Mouse (Mus musculus): ENCODE measurements around the gene Adcy1.

Gene Adcy1

GRCm38 (mm10) chr11:7184420-7184819, 121.1 kb downstream of the Adcy1 start:
- DNase-seq (ENCODE audit: low spot score in 2 of 2), result no peak

- no peak for DNase-seq (ENCODE audit: low spot score in 2 of 2)
These were observed 124.2 kb downstream of the Adcy1 start for GRCm38 (mm10) chr11:7187472-7187871.

- DNase-seq (ENCODE audit: low spot score in 2 of 2), result no peak
These were observed 125.2 kb downstream of the Adcy1 start, which contains the start of gene Gm11985 for GRCm38 (mm10) chr11:7188469-7188868. TSS of gene Gm11985 (minus strand) at chr11:7188569.

DNA sequence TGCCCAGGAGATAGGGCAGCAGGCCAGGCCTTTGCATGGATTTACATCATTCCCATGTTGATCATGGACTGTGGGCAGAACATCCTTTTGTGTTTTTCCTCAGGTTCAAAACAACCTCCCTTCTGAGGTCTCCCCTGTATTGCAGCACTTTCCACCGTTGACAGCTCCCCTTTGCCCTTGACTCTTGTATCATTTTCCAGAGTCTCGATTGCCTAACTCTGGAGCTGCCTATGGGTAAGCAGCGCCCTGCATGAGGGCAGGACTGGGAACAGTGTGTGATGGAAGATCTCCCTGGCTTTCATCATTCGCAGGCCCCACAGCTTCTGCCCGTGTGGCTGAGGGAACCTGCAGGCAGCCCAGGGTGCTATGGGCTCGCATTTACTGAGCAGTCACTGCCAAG, 129.4 kb downstream of the Adcy1 start:
- DNase-seq (ENCODE audit: low spot score in 2 of 2), result no peak

- DNase-seq (ENCODE audit: low spot score in 2 of 2), result no peak
These were observed 129.8 kb downstream of the Adcy1 start for GRCm38 (mm10) chr11:7193134-7193533.

- DNase-seq (ENCODE audit: low spot score in 2 of 2), result no peak
These were observed 131.4 kb downstream of the Adcy1 start for GRCm38 (mm10) chr11:7194432-7195311.

DNA sequence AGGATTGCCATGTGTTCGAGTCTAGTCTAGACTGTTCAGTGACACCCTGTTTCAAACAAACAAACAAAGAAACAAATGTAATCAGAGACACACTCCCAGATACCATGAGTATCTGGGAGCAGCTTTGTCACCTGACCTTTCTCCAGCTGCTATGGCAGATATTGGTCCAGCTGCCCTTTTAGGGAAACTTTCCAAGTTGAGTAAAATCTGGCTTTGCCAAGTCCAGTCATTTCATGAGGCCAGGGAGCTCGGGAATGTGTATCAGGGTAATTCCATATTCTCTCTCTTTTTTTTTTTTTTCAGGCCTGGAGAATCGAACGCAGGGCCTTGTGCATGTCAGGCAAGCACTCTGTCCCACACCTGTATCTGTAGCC, 132.0 kb downstream of the Adcy1 start:
- no peak for DNase-seq (ENCODE audit: low spot score in 2 of 2)

DNA sequence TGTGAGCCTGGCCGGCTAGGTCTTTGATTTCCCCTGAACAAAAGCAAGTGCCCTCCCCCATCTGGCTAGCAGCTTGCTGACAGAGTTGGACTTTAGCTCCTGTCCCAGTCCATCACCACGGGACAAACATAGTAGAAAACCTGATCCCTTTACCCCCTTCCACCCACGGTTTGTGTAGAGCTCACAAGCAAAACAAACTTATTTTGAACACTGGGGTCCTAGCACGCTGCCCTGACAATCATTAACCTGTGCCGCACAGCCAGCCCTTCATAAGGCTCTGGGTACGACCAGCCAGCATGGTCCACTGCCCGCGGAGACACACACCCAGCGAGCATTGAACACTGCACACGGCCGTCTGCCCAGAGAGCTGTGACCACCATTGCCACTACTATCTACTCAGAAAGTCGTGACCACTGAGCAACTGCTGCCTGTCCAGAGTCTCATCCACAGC, 134.2 kb downstream of the Adcy1 start, which contains the start of gene Igfbp1:
TSS of gene Igfbp1 (plus strand) at position 292 of the 451 bp plus-strand sequence.
- no peak for DNase-seq (ENCODE audit: low spot score in 2 of 2)

DNA sequence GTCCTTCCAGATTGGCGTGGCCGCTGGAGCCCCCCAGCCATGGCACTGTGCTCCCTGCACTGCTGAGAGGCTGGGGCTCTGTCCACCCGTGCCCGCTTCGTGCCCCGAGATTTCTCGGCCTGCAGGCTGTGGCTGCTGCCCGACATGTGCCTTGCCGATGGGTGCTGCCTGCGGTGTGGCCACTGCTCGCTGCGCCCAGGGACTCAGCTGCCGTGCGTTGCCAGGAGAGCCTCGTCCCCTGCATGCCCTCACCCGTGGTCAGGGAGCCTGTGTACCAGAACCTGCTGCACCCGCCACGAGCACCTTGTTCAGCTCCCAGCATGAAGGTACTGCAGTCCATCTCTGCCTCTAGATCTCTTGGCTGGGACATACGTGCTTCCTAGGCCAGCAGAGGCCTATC, 134.7 kb downstream of the Adcy1 start:
- no peak for DNase-seq (ENCODE audit: low spot score in 2 of 2)

GRCm38 (mm10) chr11:7198481-7199256, 135.4 kb downstream of the Adcy1 start:
- DNase-seq (ENCODE audit: low spot score in 2 of 2), result no peak

GRCm38 (mm10) chr11:7199736-7200392, 136.6 kb downstream of the Adcy1 start:
- peak in 1 of 2 experiments; percentile 48 for DNase-seq (ENCODE audit: low spot score in 2 of 2)

GRCm38 (mm10) chr11:7200393-7200783, 137.1 kb downstream of the Adcy1 start:
- no peak for DNase-seq (ENCODE audit: low spot score in 2 of 2)

DNA sequence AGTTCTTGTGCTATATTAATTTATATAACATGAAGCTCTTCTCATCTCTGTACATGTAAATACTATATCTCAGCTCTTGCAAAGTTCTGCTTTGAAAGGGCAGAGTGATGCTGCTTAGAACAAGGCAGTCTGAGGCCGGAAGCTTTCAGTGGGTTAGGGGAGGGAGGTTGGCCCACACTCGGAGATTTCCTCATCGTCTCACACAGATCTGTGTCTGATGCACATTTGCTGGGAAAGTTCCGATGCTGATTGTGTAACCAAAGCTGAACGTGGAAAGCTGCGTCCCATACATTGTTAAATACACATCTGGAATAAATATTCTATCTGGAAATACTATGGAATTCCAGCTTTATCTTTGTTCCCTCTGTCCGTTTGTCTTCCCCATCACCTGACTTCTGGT, 138.9 kb downstream of the Adcy1 start:
- DNase-seq (ENCODE audit: low spot score in 2 of 2), result no peak

GRCm38 (mm10) chr11:7203846-7204245, 140.6 kb downstream of the Adcy1 start:
- DNase-seq (ENCODE audit: low spot score in 2 of 2), result no peak

DNA sequence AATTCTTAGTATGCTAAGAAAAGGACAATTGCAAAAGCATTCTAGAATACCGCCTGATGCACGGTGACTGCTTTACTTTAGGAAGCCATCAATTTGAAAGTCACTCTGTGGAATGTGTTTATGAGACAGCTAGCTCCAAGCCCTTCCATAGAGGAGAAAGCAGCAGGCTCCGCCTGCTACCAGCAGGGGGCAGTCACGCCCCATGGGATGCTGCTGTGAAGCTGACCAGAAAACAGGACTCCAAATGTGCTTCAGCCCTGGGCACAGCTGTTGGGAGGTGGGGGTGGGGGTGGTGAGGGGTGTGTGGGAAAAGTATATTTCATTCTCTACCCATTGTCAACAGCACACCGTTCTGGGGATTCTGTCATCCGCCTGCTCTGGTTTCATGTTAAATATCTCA, 147.1 kb downstream of the Adcy1 start:
- peak; percentile 57 to 69 for DNase-seq (ENCODE audit: low spot score in 2 of 2)

- DNase-seq (ENCODE audit: low spot score in 2 of 2), result no peak
These were observed 147.9 kb downstream of the Adcy1 start for GRCm38 (mm10) chr11:7211211-7211610.

GRCm38 (mm10) chr11:7212126-7212798, 149.0 kb downstream of the Adcy1 start:
- no peak for DNase-seq (ENCODE audit: low spot score in 2 of 2)

- DNase-seq (ENCODE audit: low spot score in 2 of 2), result no peak
These were observed 149.8 kb downstream of the Adcy1 start for GRCm38 (mm10) chr11:7213161-7213500.

DNA sequence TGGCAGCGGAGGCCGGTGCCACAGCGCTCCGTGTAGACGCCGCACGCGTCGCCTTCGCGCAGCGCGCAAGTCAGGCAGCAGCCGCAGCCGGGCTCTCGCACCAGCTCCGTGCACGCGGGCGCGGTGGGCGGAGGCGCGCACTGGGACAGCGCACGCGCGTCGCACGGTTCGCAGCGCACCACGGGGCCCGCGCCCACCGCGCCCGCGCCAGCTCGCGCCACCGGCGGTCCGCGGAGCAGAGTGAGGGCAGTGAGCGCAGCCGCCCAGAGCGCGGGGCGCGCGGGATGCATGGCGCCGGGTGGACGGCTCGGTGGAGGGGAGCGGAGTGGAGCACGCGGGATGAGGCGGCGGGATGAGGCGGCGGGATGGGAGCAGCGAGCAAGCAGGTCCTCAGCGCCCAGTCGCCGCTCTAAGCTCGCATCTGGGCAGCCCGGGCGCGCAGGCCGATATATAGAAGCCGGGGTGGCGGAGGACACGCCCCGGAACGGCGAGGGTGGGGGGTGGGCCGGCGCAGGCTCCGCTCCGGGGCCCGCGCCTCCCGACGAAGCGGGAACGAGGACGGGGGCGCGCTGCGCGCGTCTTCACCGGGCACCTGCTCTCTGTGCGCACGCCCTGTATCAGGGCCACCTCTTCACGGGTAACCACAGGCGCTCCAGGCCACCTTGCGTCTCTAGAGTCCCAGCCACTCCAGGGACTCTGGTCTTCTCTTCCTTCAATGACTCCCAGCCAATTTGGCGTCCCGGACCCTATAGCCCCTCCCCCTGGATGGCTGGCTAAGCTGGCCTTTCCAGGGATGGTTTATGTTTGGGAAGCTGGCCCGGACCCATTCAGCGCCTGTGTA, 150.4 kb downstream of the Adcy1 start, which contains the start of gene Igfbp3:
TSS of gene Igfbp3 (minus strand) at position 423 of the 841 bp plus-strand sequence.
- DNase-seq (ENCODE audit: low spot score in 2 of 2), result peak; percentile 54 to 81

GRCm38 (mm10) chr11:7214342-7214660, 151.0 kb downstream of the Adcy1 start:
- no peak for DNase-seq (ENCODE audit: low spot score in 2 of 2)

GRCm38 (mm10) chr11:7214761-7215160, 151.5 kb downstream of the Adcy1 start:
- peak; percentile 47 to 63 for DNase-seq (ENCODE audit: low spot score in 2 of 2)
